Mouse (Mus musculus) liver, embryonic 13.5 days (tissue): ENCODE measurements around the gene Ap4s1. TPM values are rescaled to one million over a fixed set of nuclear protein-coding genes. Genes with fewer than 3 reads are reported as not detected.
"Not testable (repeated sequence)": the region's sequence is repeated elsewhere in the genome, so short reads cannot be mapped to it uniquely, and the experiment has no call there.

ENCODE experiments used
- ATAC-seq: fragments of 200-750 bp; cut with Nextera tagmentation; 2 replicates; pipeline ENCODE4 v1.8.0; 2017; ENCODE audit warnings: low read depth, mild to moderate bottlenecking, moderate number of reproducible peaks, moderate library complexity
- DNase-seq: peaks from one replicate; pipeline ENCODE4 v3.0.0; 2022
- H3K27ac ChIP-seq: fragments of 300-500 bp; sonication (generic); 2 replicates; pipeline ENCODE4 v1.5.1; 2015; ENCODE audit warnings: moderate library complexity, mild to moderate bottlenecking, inconsistent platforms
- H3K27me3 ChIP-seq: fragments of 300-500 bp; sonication (generic); 2 replicates; pipeline ENCODE4 v1.6.1; 2015; ENCODE audit warnings: mild to moderate bottlenecking, inconsistent platforms
- H3K36me3 ChIP-seq: fragments of 300-500 bp; sonication (generic); 2 replicates; pipeline ENCODE4 v1.6.1; 2015; ENCODE audit warnings: mild to moderate bottlenecking, inconsistent platforms
- H3K4me1 ChIP-seq: fragments of 300-500 bp; sonication (generic); replicated peaks from 2 replicates; pipeline ENCODE4 v1.6.1; 2015; ENCODE audit warnings: inconsistent platforms
- H3K4me2 ChIP-seq: fragments of 300-500 bp; sonication (generic); 2 replicates; pipeline ENCODE4 v1.6.1; 2015; ENCODE audit warnings: inconsistent platforms, mild to moderate bottlenecking, moderate library complexity
- H3K4me3 ChIP-seq: fragments of 300-500 bp; sonication (generic); replicated peaks from 2 replicates; pipeline ENCODE4 v1.5.1; 2015; ENCODE audit warnings: mild to moderate bottlenecking, inconsistent platforms
- H3K9ac ChIP-seq: fragments of 300-500 bp; sonication (generic); 2 replicates; pipeline ENCODE4 v1.6.1; 2015; ENCODE audit warnings: mild to moderate bottlenecking, inconsistent platforms
- H3K9me3 ChIP-seq: fragments of 300-500 bp; sonication (generic); replicated peaks from 2 replicates; pipeline ENCODE4 v1.6.1; 2016; ENCODE audit warnings: inconsistent platforms
- WGBS: fragments of 180-500 bp; shearing (Covaris S2); methylation state at CpG from one replicate; pipeline ENCODE4 v1.1.7; 2015; ENCODE audit not compliant: insufficient replicate concordance; 5-methylcytosine and 5-hydroxymethylcytosine counted together
- polyA plus RNA-seq: library from polyadenylated mRNA; unstranded; fragments of >200 nt; fragmentation: Nextera tagmentation; extraction: Ambion mirVana; gene quantifications from 2 replicates; pipeline ENCODE4 v1.2.1, GENCODE M21; 2015

Ap4s1 gene
- polyA plus RNA-seq, 1 experiment from 2014 or later: 17.1 TPM

DNA sequence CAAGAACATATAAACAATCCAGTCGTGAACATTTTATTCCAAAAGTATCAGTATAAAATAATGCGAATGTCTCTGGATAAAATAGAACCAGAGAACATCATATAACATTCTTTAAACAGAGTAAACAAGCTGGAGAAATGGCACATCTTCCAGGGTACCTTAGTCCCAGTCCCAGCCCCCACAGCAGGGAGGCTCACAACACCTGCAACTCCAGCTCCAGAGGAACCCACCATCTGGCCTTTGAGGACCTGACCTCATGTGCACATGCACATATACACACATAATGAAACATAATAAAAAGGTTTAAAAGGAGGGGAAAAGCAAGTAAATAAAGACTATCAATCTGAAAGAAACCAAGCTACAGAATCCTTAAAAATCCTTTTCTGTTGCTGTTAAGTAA lies 2.3 kb upstream of the Ap4s1 start:
- Histone ChIP-seq H3K4me1 (peaks cover 36% of the 10 kb centered on the region), H3K4me2 (no peak overlapping the region), H3K9me3 (no peaks in the 10 kb centered on the region), H3K27ac (no peak overlapping the region), H3K27me3 (no peaks in the 10 kb centered on the region), H3K36me3 (no peaks in the 10 kb centered on the region), H3K9ac (no peak overlapping the region), H3K4me3 (no peak overlapping the region)
- WGBS: 78% methylated on average over 2 of the region's 2 CpGs
- no peak for DNase-seq
- no peak for ATAC-seq

DNA sequence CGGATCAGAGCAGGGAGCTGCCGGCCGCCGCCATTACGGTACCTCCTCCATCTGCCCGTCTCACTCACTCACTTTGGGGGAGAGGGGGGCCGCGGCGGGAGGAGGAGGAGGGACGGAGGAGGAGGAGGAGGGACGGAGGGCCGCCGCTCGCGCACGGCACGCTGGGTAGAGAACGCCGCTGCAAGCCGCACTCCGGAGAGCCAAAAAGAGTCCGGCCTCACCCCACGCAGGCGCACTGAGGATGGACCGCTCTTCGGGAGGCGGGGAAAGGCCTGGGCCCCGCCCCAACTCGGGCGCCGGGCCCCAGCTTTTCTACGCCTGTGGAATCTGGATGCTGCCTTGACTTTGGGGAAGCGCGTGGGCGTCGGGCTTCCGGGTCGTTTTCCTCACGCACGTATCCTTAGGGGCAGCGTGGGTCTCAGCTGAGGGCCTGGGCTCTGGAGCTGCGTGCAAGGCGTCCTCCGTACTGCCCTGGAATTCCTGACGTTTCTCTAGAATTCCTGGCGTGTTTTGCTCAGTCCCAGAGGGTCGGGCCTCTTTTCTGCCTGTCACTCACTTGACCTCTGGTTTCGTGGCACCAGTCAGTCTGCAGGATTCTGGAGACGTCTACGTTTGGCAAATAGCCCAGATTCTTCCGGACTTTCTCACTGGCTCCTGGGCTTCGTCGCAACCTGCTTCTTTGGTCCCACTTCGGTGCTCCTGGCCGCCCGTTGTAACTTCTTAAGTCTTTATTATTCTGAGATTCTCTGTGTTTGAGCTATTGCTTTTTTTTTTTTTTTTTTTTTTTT lies 1.2 kb downstream of the Ap4s1 start, which contains the start of gene Strn3:
Gene Strn3 (minus strand): TSS at position 53 of the 788 bp plus-strand sequence.
- Histone ChIP-seq H3K9ac (peak within 1 kb of the TSS; percentile 100), H3K4me2 (peak within 1 kb of the TSS; percentile 84), H3K9me3 (no peaks in the 10 kb centered on the region), H3K27ac (peak within 1 kb of the TSS; percentile 98), H3K4me3 (peak within 1 kb of the TSS; percentile 99), H3K4me1 (peaks cover 49% of the 10 kb centered on the region), H3K36me3 (no peaks in the 10 kb centered on the region), H3K27me3 (no peaks in the 10 kb centered on the region)
- under 1% methylated on average over 50 of the region's 56 CpGs for WGBS
- DNase-seq (peak; percentile 96), ATAC-seq (peak; percentile 92)

DNA sequence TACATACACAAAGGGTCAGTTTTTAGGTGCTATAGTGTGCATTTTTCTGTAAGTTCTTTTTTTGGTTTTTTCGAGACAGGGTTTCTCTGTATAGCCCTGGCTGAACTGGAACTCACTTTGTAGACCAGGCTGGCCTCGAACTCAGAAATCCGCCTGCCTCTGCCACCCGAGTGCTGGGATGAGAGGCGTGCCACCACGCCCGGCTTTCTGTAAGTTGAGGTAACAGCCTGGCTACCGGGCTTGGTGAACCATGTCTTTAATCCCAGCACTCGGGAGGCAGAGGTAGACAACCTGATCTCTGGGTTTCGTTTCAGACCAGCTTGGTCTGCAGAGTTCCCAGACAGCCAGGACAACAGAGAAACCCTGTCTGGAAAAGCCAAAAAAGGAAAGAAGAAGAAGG lies 2.0 kb downstream of the Ap4s1 start:
- not testable (repeated sequence) for DNase-seq, H3K27ac ChIP-seq, ATAC-seq, H3K36me3 ChIP-seq, H3K9me3 ChIP-seq, H3K27me3 ChIP-seq
- Histone ChIP-seq H3K4me2 (peak overlapping the region; percentile 63), H3K9ac (peak overlapping the region; percentile 100), H3K4me3 (peak overlapping the region; percentile 99), H3K4me1 (peaks cover 41% of the 10 kb centered on the region)
- 54% methylated on average over 10 of the region's 10 CpGs for WGBS

DNA sequence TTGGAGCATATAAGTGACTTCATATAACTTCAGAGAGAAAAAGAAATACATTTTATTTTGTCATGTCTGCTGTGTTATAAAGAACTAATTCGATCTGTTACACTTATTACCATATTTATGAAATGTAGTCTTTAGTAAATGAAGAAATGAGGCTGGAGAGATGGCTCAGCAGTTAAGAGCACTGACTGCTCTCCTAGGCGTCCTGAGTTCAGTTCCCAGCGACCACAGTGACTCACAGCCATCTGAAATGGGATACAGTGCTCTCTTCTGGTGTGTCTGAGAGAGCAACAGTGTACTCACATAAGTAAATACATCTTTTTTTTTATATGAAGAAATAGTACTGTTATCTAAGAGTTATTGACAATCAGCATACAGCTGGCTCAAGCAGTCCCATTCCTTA lies 2.6 kb downstream of the Ap4s1 start:
- H3K9ac ChIP-seq: 0 out of 2 replicates have a peak overlapping the region, but pooled peaks have one; percentile 15
- no peaks in the 10 kb centered on the region for H3K9me3 ChIP-seq
- H3K4me3 ChIP-seq: no peak overlapping the region
- H3K27ac ChIP-seq: peak overlapping the region; percentile 74
- H3K4me1 ChIP-seq: peaks cover 37% of the 10 kb centered on the region
- 62% methylated on average over 3 of the region's 3 CpGs for WGBS
- no peak overlapping the region for H3K4me2 ChIP-seq
- H3K36me3 ChIP-seq: no peaks in the 10 kb centered on the region
- H3K27me3 ChIP-seq: no peaks in the 10 kb centered on the region
- DNase-seq (no peak), ATAC-seq (no peak)

GRCm38 (mm10) chr12:51694096-51694495 lies 3.3 kb downstream of the Ap4s1 start:
- Histone ChIP-seq H3K9ac (0 out of 2 replicates have a peak overlapping the region, but pooled peaks have one; percentile 20), H3K27ac (peak overlapping the region; percentile 74), H3K27me3 (no peaks in the 10 kb centered on the region), H3K36me3 (no peaks in the 10 kb centered on the region), H3K4me2 (no peak overlapping the region), H3K9me3 (no peaks in the 10 kb centered on the region), H3K4me3 (no peak overlapping the region), H3K4me1 (peaks cover 37% of the 10 kb centered on the region)
- DNase-seq (no peak), ATAC-seq (no peak)

- ATAC-seq: no peak
- WGBS: 40% methylated on average over 1 of the region's 1 CpGs
Measured at GRCm38 (mm10) chr12:51694966-51695365, 4.1 kb downstream of the Ap4s1 start.

GRCm38 (mm10) chr12:51696157-51696556 lies 5.3 kb downstream of the Ap4s1 start:
- Histone ChIP-seq H3K27ac (no peak overlapping the region), H3K4me1 (peaks cover 52% of the 10 kb centered on the region), H3K27me3 (no peaks in the 10 kb centered on the region), H3K4me2 (no peak overlapping the region), H3K9me3 (no peaks in the 10 kb centered on the region), H3K4me3 (no peak overlapping the region), H3K9ac (no peak overlapping the region), H3K36me3 (no peaks in the 10 kb centered on the region)
- 93% methylated on average over 2 of the region's 2 CpGs for WGBS
- DNase-seq (no peak), ATAC-seq (no peak)

More at GRCm38 (mm10) chr12:51694966-51695365, 4.1 kb downstream of the Ap4s1 start:
- Histone ChIP-seq H3K4me2 (no peak overlapping the region), H3K9me3 (no peaks in the 10 kb centered on the region), H3K27me3 (no peaks in the 10 kb centered on the region), H3K36me3 (no peaks in the 10 kb centered on the region), H3K4me3 (no peak overlapping the region), H3K9ac (no peak overlapping the region), H3K27ac (0 out of 2 replicates have a peak overlapping the region, but pooled peaks have one; percentile 30), H3K4me1 (peaks cover 40% of the 10 kb centered on the region)
- DNase-seq: no peak

GRCm38 (mm10) chr12:51699623-51700393 lies 9.0 kb downstream of the Ap4s1 start:
- ATAC-seq (peak; percentile 100), DNase-seq (peak; percentile 83)
- Histone ChIP-seq H3K27ac (peak overlapping the region; percentile 97), H3K4me2 (peak overlapping the region; percentile 65), H3K9me3 (peaks cover 5% of the 10 kb centered on the region), H3K36me3 (peaks cover 4% of the 10 kb centered on the region), H3K4me3 (peak overlapping the region; percentile 50), H3K4me1 (peaks cover 43% of the 10 kb centered on the region), H3K27me3 (no peaks in the 10 kb centered on the region), H3K9ac (peak overlapping the region; percentile 68)
- 28% methylated on average over 8 of the region's 8 CpGs for WGBS

GRCm38 (mm10) chr12:51701723-51702122 lies 10.9 kb downstream of the Ap4s1 start:
- Histone ChIP-seq H3K36me3 (peaks cover 4% of the 10 kb centered on the region), H3K27me3 (no peaks in the 10 kb centered on the region), H3K4me3 (no peak overlapping the region), H3K4me1 (peaks cover 44% of the 10 kb centered on the region), H3K9me3 (peaks cover 5% of the 10 kb centered on the region), H3K4me2 (no peak overlapping the region), H3K9ac (no peak overlapping the region), H3K27ac (no peak overlapping the region)
- ATAC-seq: no peak
- DNase-seq: no peak

GRCm38 (mm10) chr12:51703859-51704258 lies 13.0 kb downstream of the Ap4s1 start:
- Histone ChIP-seq H3K36me3 (peaks cover 4% of the 10 kb centered on the region), H3K27ac (no peak overlapping the region), H3K9ac (no peak overlapping the region), H3K9me3 (peaks cover 5% of the 10 kb centered on the region), H3K4me1 (peaks cover 44% of the 10 kb centered on the region), H3K27me3 (no peaks in the 10 kb centered on the region), H3K4me3 (no peak overlapping the region), H3K4me2 (no peak overlapping the region)
- 38% methylated on average over 1 of the region's 1 CpGs for WGBS
- ATAC-seq: no peak
- no peak for DNase-seq

- WGBS: 68% methylated on average over 7 of the region's 7 CpGs
- Histone ChIP-seq H3K36me3 (peaks cover 4% of the 10 kb centered on the region), H3K27me3 (no peaks in the 10 kb centered on the region), H3K9me3 (peaks cover 5% of the 10 kb centered on the region), H3K4me1 (peaks cover 41% of the 10 kb centered on the region), H3K4me3 (no peak overlapping the region), H3K9ac (no peak overlapping the region), H3K27ac (0 out of 2 replicates have a peak overlapping the region, but pooled peaks have one; percentile 13), H3K4me2 (no peak overlapping the region)
- ATAC-seq (no peak), DNase-seq (no peak)
Measured at GRCm38 (mm10) chr12:51704572-51704971, 13.7 kb downstream of the Ap4s1 start.
